Mouse (Mus musculus) ES-E14 (cell line): ENCODE results near the gene Zbtb46. TPM values are rescaled to one million over a fixed set of nuclear protein-coding genes. Genes with fewer than 3 reads are reported as not detected.

Experiments used
- DNase-seq: peaks from one replicate; pipeline ENCODE4 v3.0.0-alpha.2; 2013; ENCODE audit warnings: low read depth, low spot score
- H3K27ac ChIP-seq: 2 replicates; pipeline ENCODE4 v1.5.1; 2012; ENCODE audit warnings: low read depth, mild to moderate bottlenecking, low read length, moderate library complexity, mixed read lengths; ENCODE audit not compliant: poor library complexity, insufficient read depth, severe bottlenecking
- H3K36me3 ChIP-seq: 2 replicates; pipeline ENCODE4 v1.6.1; 2012; ENCODE audit warnings: mild to moderate bottlenecking, low read length, moderate library complexity, mixed read lengths; ENCODE audit not compliant: control insufficient read depth, poor library complexity, insufficient read depth, severe bottlenecking
- H3K4me1 ChIP-seq, 2 experiments: fragments of 150-350 bp in 1 of 2; sonication (generic) in 1 of 2; 2 replicates each; pipeline ENCODE4 v1.6.1; 2012; ENCODE audit warnings: low read length in 2 of 2, mild to moderate bottlenecking in 1 of 2, mixed read lengths in 1 of 2; ENCODE audit not compliant: control insufficient read depth in 2 of 2, insufficient read depth in 2 of 2, poor library complexity in 1 of 2
- H3K4me3 ChIP-seq, 2 experiments: fragments of 150-350 bp in 1 of 2; sonication (generic) in 1 of 2; 2 replicates each; pipeline ENCODE4 v1.5.1; 2012; ENCODE audit warnings: low read length in 2 of 2, low read depth in 1 of 2, mild to moderate bottlenecking in 1 of 2, mixed read lengths in 1 of 2; ENCODE audit not compliant: insufficient read depth in 1 of 2, poor library complexity in 1 of 2, severe bottlenecking in 1 of 2
- H3K9ac ChIP-seq: 2 replicates; pipeline ENCODE4 v1.6.1; 2012; ENCODE audit warnings: low read depth, mild to moderate bottlenecking, low read length, mixed read lengths; ENCODE audit not compliant: poor library complexity, insufficient read depth, severe bottlenecking
- H3K9me3 ChIP-seq: fragments of 150-350 bp; sonication (generic); 2 replicates; pipeline ENCODE4 v1.6.1; 2012; ENCODE audit warnings: low read depth, mild to moderate bottlenecking, low read length; ENCODE audit not compliant: control insufficient read depth, insufficient read depth
- CHD2 ChIP-seq: IDR thresholded peaks from 2 replicates; pipeline ENCODE4 v1.6.1; 2014; ENCODE audit warnings: mild to moderate bottlenecking, low read depth, low read length, inconsistent platforms
- HCFC1 ChIP-seq: IDR thresholded peaks from 2 replicates; pipeline ENCODE4 v1.6.1; 2012; ENCODE audit warnings: low read length, inconsistent platforms, borderline replicate concordance; ENCODE audit not compliant: insufficient read depth
- MAFK ChIP-seq: IDR thresholded peaks from 2 replicates; pipeline ENCODE4 v1.6.1; 2014; ENCODE audit warnings: mild to moderate bottlenecking, low read depth, low read length, inconsistent platforms; ENCODE audit not compliant: insufficient read depth
- ZC3H11A ChIP-seq: IDR thresholded peaks from 2 replicates; pipeline ENCODE4 v1.6.1; 2012; ENCODE audit warnings: low read depth, mild to moderate bottlenecking, inconsistent platforms, low read length, borderline replicate concordance
- ZNF384 ChIP-seq: IDR thresholded peaks from 2 replicates; pipeline ENCODE4 v1.6.1; 2012; ENCODE audit warnings: low read depth, low read length, inconsistent platforms
- in situ Hi-C, 2 experiments: fragments of 600-800 bp; cut with MboI; formaldehyde crosslinking; loops; one replicate each; pipeline ENCODE4 v1.15.1; 2025; ENCODE audit warnings: low sequenced_read_pairs in 2 of 2, inconsistent platforms in 1 of 2; ENCODE audit not compliant: unreplicated experiment in 2 of 2
- total RNA-seq: library from RNA; depleted of rRNA; stranded (reverse); fragments of 300-350 nt; gene quantifications from 2 replicates; pipeline ENCODE4 v1.2.3, GENCODE M21; 2012; rRNA removed

Gene Zbtb46
- total RNA-seq = 4.4 and 5.1 TPM in 2 replicates

DNA sequence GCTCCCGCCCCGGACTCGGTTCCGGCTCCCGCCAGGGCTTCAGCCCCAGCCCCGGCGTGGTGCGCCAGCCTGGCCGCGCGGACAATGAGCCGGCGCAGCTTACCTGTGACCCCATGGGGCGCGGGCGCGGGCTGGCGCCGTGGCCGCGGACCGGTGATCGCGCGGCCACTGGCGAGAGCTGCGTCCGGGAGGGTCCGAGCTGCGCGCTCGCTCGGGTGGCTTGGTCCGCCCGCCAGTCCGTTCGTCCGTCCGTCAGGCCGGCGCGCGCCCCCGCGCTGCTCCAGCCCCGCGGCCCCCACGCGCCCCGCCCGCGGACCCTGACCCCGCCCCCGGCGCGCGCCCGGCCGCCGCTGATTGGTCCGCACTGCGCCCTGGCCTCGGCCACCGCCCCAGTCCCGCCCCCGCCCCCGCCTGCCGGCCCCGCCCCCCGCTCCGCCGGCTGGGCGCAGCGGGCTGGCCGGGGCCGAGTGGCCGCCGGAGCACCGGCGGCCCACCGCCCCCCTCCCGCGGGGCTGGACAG lies at the start of gene Zbtb46:
TSS of gene Zbtb46 (minus strand) at position 274 of the 520 bp plus-strand sequence.
- H3K4me1 ChIP-seq = peaks cover 3 to 5% of the 10 kb centered on the region in 2 experiments; a peak in 2 of 4 replicates
- H3K9me3 ChIP-seq = no peaks in the 10 kb centered on the region
- peak within 1 kb of the TSS; percentile 90 to 92 for H3K4me3 ChIP-seq
- no peaks in the 10 kb centered on the region for H3K36me3 ChIP-seq
- H3K9ac ChIP-seq = peak within 1 kb of the TSS; percentile 72
- in situ Hi-C loops = no loop called here
- DNase-seq = peak; percentile 47
- no peak within 1 kb of the TSS for H3K27ac ChIP-seq
- TF ChIP-seq CHD2 (no peak), ZNF384 (no peak), HCFC1 (no peak), MAFK (no peak), ZC3H11A (no peak)

DNA sequence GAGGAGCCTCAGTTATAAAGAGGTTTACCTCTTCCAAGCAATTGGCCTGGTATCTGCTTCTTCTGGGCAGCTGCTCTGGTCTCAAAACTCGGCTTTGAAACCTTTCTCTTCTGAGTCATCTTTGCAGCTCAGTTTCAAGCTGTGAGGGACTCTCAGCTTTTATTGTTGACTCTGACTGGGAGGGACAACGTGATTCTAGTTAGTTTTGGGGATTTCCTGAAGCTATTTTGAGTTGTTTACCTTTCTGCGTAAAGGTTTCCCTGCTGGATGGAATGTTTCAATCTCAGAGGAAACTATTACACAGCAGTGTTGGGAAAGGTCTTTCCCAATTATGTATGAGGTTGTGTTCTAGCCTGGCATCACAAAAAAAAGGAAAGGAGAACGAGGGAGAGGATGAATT lies 39.4 kb upstream of the Zbtb46 start:
- Histone ChIP-seq H3K9ac (no peak overlapping the region), H3K4me1 (peaks cover 0 to 6% of the 10 kb centered on the region in 2 experiments; a peak in 1 of 4 replicates), H3K27ac (no peak overlapping the region), H3K4me3 (no peak overlapping the region), H3K9me3 (no peaks in the 10 kb centered on the region), H3K36me3 (peaks cover 13% of the 10 kb centered on the region)
- TF ChIP-seq ZC3H11A (no peak), HCFC1 (no peak), CHD2 (no peak), MAFK (no peak), ZNF384 (no peak)
- no peak for DNase-seq
- in situ Hi-C loops = no loop called here

DNA sequence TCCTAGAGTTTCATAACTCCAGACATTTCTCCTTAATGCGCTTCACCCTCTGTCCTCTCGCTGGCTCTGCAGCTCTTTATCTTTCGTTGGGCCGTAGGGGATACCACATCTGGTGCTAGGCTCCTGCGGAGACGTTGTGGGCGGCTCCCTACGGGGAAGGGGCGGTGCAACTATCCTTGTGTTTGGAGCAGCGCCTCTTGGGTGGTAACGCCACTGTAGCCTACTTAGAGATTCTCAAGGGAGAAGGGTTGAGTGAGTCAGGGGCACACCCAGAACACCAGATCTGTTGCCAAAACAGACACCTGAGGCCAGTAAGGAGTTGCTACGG lies 38.3 kb upstream of the Zbtb46 start:
- Histone ChIP-seq H3K4me1 (peaks cover 0 to 14% of the 10 kb centered on the region in 2 experiments; a peak in 1 of 4 replicates), H3K9ac (peak overlapping the region; percentile 82), H3K9me3 (no peaks in the 10 kb centered on the region), H3K4me3 (peak overlapping the region; percentile 76 to 98), H3K36me3 (peaks cover 9% of the 10 kb centered on the region), H3K27ac (peak overlapping the region; percentile 69)
- peak; percentile 81 for DNase-seq
- no peak for TF ChIP-seq ZC3H11A
- in situ Hi-C loops = no loop called here

DNA sequence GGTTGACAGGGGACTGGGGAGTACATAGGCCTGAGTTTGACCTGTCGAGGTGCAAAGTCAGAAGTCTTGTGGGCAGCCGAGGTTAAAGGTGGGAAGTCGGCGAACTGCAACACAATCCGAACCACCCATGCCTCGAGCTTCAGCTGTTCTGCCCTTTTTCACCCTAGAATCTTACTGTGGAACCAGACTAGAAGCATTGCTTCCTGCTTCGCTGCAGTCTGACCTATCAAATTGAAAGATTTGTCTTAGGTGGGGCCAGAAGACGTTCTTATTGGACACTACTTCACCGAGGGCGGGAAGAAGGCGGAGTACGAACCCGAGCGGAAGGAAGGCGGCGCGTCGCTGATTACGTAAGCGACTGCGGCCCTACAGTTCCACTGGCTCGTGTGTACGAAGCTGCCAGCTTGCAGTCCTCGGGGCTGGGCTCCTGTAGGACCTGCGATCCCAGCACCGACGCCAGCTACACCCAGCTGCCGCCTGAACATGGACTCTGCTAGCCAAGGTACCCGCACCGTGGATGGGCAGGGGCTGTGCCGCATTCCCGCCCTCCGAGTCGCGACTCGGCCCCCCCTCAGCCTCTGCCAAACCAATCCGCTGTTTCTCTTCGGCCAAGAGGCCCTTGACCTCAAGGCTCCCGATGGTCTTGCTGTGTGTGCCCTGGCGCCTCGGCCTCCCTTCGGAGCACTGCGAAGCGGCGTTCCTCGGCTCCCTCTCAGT lies 37.8 kb upstream of the Zbtb46 start, which contains the start of gene Tpd52l2:
TSS of gene Tpd52l2 (plus strand) at position 312 of the 717 bp plus-strand sequence.
- in situ Hi-C loops = no loop called here
- H3K9ac ChIP-seq = peak within 1 kb of the TSS; percentile 82
- DNase-seq = peak; percentile 94

More for the DNA sequence above, 37.8 kb upstream of the Zbtb46 start, which contains the start of gene Tpd52l2:
- TF ChIP-seq HCFC1 = peak; percentile 68
- peak; percentile 55; the same call in 1 of the 2 replicates for TF ChIP-seq MAFK
- 0 out of 2 replicates have a peak, but pooled peaks have one; percentile 39 for TF ChIP-seq CHD2
- TF ChIP-seq ZC3H11A = no peak
- Histone ChIP-seq H3K4me1 (peaks cover 0 to 14% of the 10 kb centered on the region in 2 experiments; a peak in 1 of 4 replicates), H3K4me3 (peak within 1 kb of the TSS; percentile 76 to 98), H3K36me3 (peaks cover 9% of the 10 kb centered on the region; the same call in 1 of the 2 replicates), H3K9me3 (no peaks in the 10 kb centered on the region), H3K27ac (peak within 1 kb of the TSS; percentile 69)
